In genomic region chr5:136988420-136988819, GRCm38 (mm10) we compare ENCODE assay signal across 7 mouse cellular contexts. TPM values are rescaled to one million over a fixed set of nuclear protein-coding genes. Genes with fewer than 3 reads are reported as not detected.
DNase-seq lines count a peak whose midpoint lies in the region; ATAC-seq lines count a peak whose summit lies in the region.

No protein-coding gene starts in this region.

- H3K27ac ChIP-seq in neural tube, embryonic 11.5 days (ENCODE audit: low read depth, low read length): no peak overlapping the region
- 0 out of 2 replicates have a peak overlapping the region, but pooled peaks have one; percentile 99 for H3K27ac ChIP-seq in embryonic facial prominence, embryonic 10.5 days (replicated peaks)
- no peak overlapping the region for H3K27ac ChIP-seq in liver, embryonic 11.5 days (ENCODE audit: low read depth, low read length)
- no peak overlapping the region for H3K27ac ChIP-seq in neural tube, embryonic 12.5 days

- H3K4me2 ChIP-seq in neural tube, embryonic 11.5 days (ENCODE audit: low read depth): peak overlapping the region; percentile 74
- peak overlapping the region; percentile 86 for H3K4me2 ChIP-seq in liver, embryonic 11.5 days
- H3K4me2 ChIP-seq in neural tube, embryonic 12.5 days (replicated peaks): peak overlapping the region; percentile 81

- no peak for DNase-seq in neural tube, embryonic 11.5 days (ENCODE audit: low spot score)
- no peak for DNase-seq in neural tube, embryonic 10.5 days (ENCODE audit: extremely low spot score, low spot score)
- DNase-seq in embryonic facial prominence, embryonic 10.5 days (ENCODE audit: low spot score): no peak
- DNase-seq in heart, postnatal 4 days: peak; percentile 44
- DNase-seq in liver, embryonic 11.5 days (ENCODE audit: low spot score): no peak
- no peak for DNase-seq in retina, embryonic 14.5 days (ENCODE audit: low spot score)

- no peaks in the 10 kb centered on the region for H3K27me3 ChIP-seq in neural tube, embryonic 11.5 days (ENCODE audit: control insufficient read depth, insufficient read depth, low read length)
- no peaks in the 10 kb centered on the region for H3K27me3 ChIP-seq in embryonic facial prominence, embryonic 10.5 days (replicated peaks; ENCODE audit: low read depth, poor library complexity, severe bottlenecking)
- no peaks in the 10 kb centered on the region for H3K27me3 ChIP-seq in liver, embryonic 11.5 days (replicated peaks; ENCODE audit: control insufficient read depth, insufficient read depth, low read length)
- no peaks in the 10 kb centered on the region for H3K27me3 ChIP-seq in neural tube, embryonic 12.5 days (replicated peaks)

- H3K4me1 ChIP-seq in neural tube, embryonic 11.5 days (ENCODE audit: control insufficient read depth, insufficient read depth, low read length): peaks cover 12% of the 10 kb centered on the region; the same call in 1 of the 2 replicates
- peaks cover 22% of the 10 kb centered on the region for H3K4me1 ChIP-seq in embryonic facial prominence, embryonic 10.5 days
- peaks cover 6% of the 10 kb centered on the region; the same call in 1 of the 2 replicates for H3K4me1 ChIP-seq in liver, embryonic 11.5 days (replicated peaks; ENCODE audit: control insufficient read depth, insufficient read depth, low read length)
- peaks cover 15% of the 10 kb centered on the region for H3K4me1 ChIP-seq in neural tube, embryonic 12.5 days

- H3K9me3 ChIP-seq in neural tube, embryonic 11.5 days (ENCODE audit: control insufficient read depth, low read length): no peaks in the 10 kb centered on the region
- no peaks in the 10 kb centered on the region for H3K9me3 ChIP-seq in embryonic facial prominence, embryonic 10.5 days
- H3K9me3 ChIP-seq in liver, embryonic 11.5 days (ENCODE audit: control insufficient read depth, low read length): no peaks in the 10 kb centered on the region
- H3K9me3 ChIP-seq in neural tube, embryonic 12.5 days: no peaks in the 10 kb centered on the region

- H3K4me3 ChIP-seq in neural tube, embryonic 11.5 days (ENCODE audit: low read depth, low read length): peak overlapping the region; percentile 57
- peak overlapping the region; percentile 94 for H3K4me3 ChIP-seq in embryonic facial prominence, embryonic 10.5 days
- H3K4me3 ChIP-seq in liver, embryonic 11.5 days (ENCODE audit: low read depth, low read length): peak overlapping the region; percentile 77
- H3K4me3 ChIP-seq in neural tube, embryonic 12.5 days: peak overlapping the region; percentile 71

- no peak for ATAC-seq in neural tube, embryonic 11.5 days (ENCODE audit: insufficient read depth, low FRiP score, low TSS enrichment)
- no peak for ATAC-seq in liver, embryonic 11.5 days (replicated peaks; ENCODE audit: low FRiP score)
- no peak for ATAC-seq in neural tube, embryonic 12.5 days (ENCODE audit: low FRiP score, low read depth)

- H3K9ac ChIP-seq in neural tube, embryonic 11.5 days (ENCODE audit: low read length): peak overlapping the region; percentile 86
- peak overlapping the region; percentile 85 for H3K9ac ChIP-seq in liver, embryonic 11.5 days (ENCODE audit: low read depth, low read length)
- H3K9ac ChIP-seq in neural tube, embryonic 12.5 days: peak overlapping the region; percentile 89

- peaks cover 16% of the 10 kb centered on the region for H3K36me3 ChIP-seq in neural tube, embryonic 11.5 days (ENCODE audit: control insufficient read depth, insufficient read depth, low read length)
- peaks cover 63% of the 10 kb centered on the region for H3K36me3 ChIP-seq in embryonic facial prominence, embryonic 10.5 days (replicated peaks)
- H3K36me3 ChIP-seq in liver, embryonic 11.5 days (ENCODE audit: control insufficient read depth, insufficient read depth, low read length): peaks cover 27% of the 10 kb centered on the region
- H3K36me3 ChIP-seq in neural tube, embryonic 12.5 days: peaks cover 60% of the 10 kb centered on the region

- WGBS in neural tube, embryonic 11.5 days: 76% methylated on average over 7 of the region's 7 CpGs
- WGBS in embryonic facial prominence, embryonic 10.5 days: 83% methylated on average over 7 of the region's 7 CpGs
- 71% methylated on average over 7 of the region's 7 CpGs for WGBS in liver, embryonic 11.5 days
- WGBS in neural tube, embryonic 12.5 days: 78% methylated on average over 7 of the region's 7 CpGs

RNA-seq across cellular contexts. Expression of gene Znhit1, which starts 0.6 kb away (rescaled TPM):
- 103 and 106 TPM in 2 replicates for polyA plus RNA-seq in neural tube, embryonic 11.5 days (2014; fragmentation: Nextera tagmentation; extraction: Ambion mirVana)
- polyA plus RNA-seq in embryonic facial prominence, embryonic 10.5 days (2016; fragmentation: Nextera tagmentation; extraction: Ambion mirVana): 106 and 117 TPM in 2 replicates
- 10 to 100 TPM; 48.6 to 53.2 TPM for total RNA-seq in heart, postnatal 4 days (2021)
- polyA plus RNA-seq in liver, embryonic 11.5 days (2014; fragmentation: Nextera tagmentation; extraction: Ambion mirVana): 93.8 and 97.2 TPM in 2 replicates
- polyA plus RNA-seq in neural tube, embryonic 12.5 days (2016; fragmentation: Nextera tagmentation; extraction: Ambion mirVana): 103 and 109 TPM in 2 replicates

RNA-seq across cellular contexts. Expression of gene Plod3, which starts 1.6 kb away (rescaled TPM):
- polyA plus RNA-seq in neural tube, embryonic 11.5 days (2014; fragmentation: Nextera tagmentation; extraction: Ambion mirVana): 31.8 and 34.8 TPM in 2 replicates
- 42.6 and 44.6 TPM in 2 replicates for polyA plus RNA-seq in embryonic facial prominence, embryonic 10.5 days (2016; fragmentation: Nextera tagmentation; extraction: Ambion mirVana)
- total RNA-seq in heart, postnatal 4 days (2021): 10 to 100 TPM; 46.9 to 51.8 TPM
- polyA plus RNA-seq in liver, embryonic 11.5 days (2014; fragmentation: Nextera tagmentation; extraction: Ambion mirVana): 28.7 and 29.2 TPM in 2 replicates
- 38.4 and 39.8 TPM in 2 replicates for polyA plus RNA-seq in neural tube, embryonic 12.5 days (2016; fragmentation: Nextera tagmentation; extraction: Ambion mirVana)

RNA-seq across cellular contexts. Expression of gene Cldn15, which starts 22.0 kb away (rescaled TPM):
- not detected in 2 replicates for polyA plus RNA-seq in neural tube, embryonic 11.5 days (2014; fragmentation: Nextera tagmentation; extraction: Ambion mirVana)
- polyA plus RNA-seq in embryonic facial prominence, embryonic 10.5 days (2016; fragmentation: Nextera tagmentation; extraction: Ambion mirVana): 0.10 and 0.29 TPM in 2 replicates
- 1 to 10 TPM; 4.7 to 6.8 TPM for total RNA-seq in heart, postnatal 4 days (2021)
- polyA plus RNA-seq in liver, embryonic 11.5 days (2014; fragmentation: Nextera tagmentation; extraction: Ambion mirVana): 2.5 and 2.8 TPM in 2 replicates
- polyA plus RNA-seq in neural tube, embryonic 12.5 days (2016; fragmentation: Nextera tagmentation; extraction: Ambion mirVana): 0.27 and 0.30 TPM in 2 replicates

RNA-seq across cellular contexts. Expression of gene Fis1, which starts 35.3 kb away (rescaled TPM):
- polyA plus RNA-seq in neural tube, embryonic 11.5 days (2014; fragmentation: Nextera tagmentation; extraction: Ambion mirVana): 285 and 320 TPM in 2 replicates
- 267 and 272 TPM in 2 replicates for polyA plus RNA-seq in embryonic facial prominence, embryonic 10.5 days (2016; fragmentation: Nextera tagmentation; extraction: Ambion mirVana)
- 100 to 1,000 TPM; 177 to 180 TPM for total RNA-seq in heart, postnatal 4 days (2021)
- polyA plus RNA-seq in liver, embryonic 11.5 days (2014; fragmentation: Nextera tagmentation; extraction: Ambion mirVana): 241 and 251 TPM in 2 replicates
- 304 and 321 TPM in 2 replicates for polyA plus RNA-seq in neural tube, embryonic 12.5 days (2016; fragmentation: Nextera tagmentation; extraction: Ambion mirVana)

RNA-seq across cellular contexts. Expression of gene Vgf, which starts 37.8 kb away (rescaled TPM):
- polyA plus RNA-seq in neural tube, embryonic 11.5 days (2014; fragmentation: Nextera tagmentation; extraction: Ambion mirVana): 1.2 and 1.5 TPM in 2 replicates
- 0.39 and 0.40 TPM in 2 replicates for polyA plus RNA-seq in embryonic facial prominence, embryonic 10.5 days (2016; fragmentation: Nextera tagmentation; extraction: Ambion mirVana)
- not detected for total RNA-seq in heart, postnatal 4 days (2021)
- 0.07 TPM in 1 of 2 replicates, not detected in the other for polyA plus RNA-seq in liver, embryonic 11.5 days (2014; fragmentation: Nextera tagmentation; extraction: Ambion mirVana)
- 3.6 and 4.5 TPM in 2 replicates for polyA plus RNA-seq in neural tube, embryonic 12.5 days (2016; fragmentation: Nextera tagmentation; extraction: Ambion mirVana)
